Comparison of ENCODE assay signal across 11 mouse cellular contexts in the genomic region with DNA sequence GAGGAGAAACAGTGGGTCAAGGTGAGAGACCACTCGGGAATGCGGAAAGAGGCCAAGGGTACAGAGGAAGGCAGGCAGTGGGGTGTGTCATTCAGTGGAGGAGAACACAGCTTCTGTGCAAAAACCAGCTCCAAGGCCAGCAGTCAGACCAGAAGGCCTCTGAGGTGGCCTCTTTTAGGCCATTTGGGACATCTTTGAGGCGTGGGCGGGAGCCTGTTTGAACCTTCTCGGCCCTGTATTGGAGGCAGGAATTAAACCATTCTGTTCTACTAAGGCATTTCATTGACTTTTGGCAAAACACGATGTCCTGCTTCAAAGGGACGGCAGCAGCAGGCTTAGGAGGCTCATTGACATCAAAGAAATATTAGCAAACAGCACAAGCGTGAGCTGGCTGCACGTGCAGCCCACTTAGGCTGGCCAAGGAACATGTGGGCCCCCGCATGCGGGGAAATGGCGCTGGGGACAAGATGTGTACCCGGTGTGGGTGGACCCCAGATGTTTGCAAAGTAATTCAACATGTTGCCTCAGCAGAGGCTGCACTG.
DNase-seq lines count a peak whose midpoint lies in the region; ATAC-seq lines count a peak whose summit lies in the region.
"Had no signal": no experiment of that assay in that cellular context is flagged by ENCODE, and none has a peak within 500 bp of the region (broad histone marks: within the 10 kb centered on the region; RNA-seq: fewer than 3 reads in every experiment).

No protein-coding gene starts in this region.

- no peaks in the 10 kb centered on the region for H3K9me3 ChIP-seq in embryonic facial prominence, embryonic 11.5 days (replicated peaks; ENCODE audit: control insufficient read depth, low read length)
- H3K9me3 ChIP-seq in limb, embryonic 10.5 days (replicated peaks) = no peaks in the 10 kb centered on the region
- H3K9me3 ChIP-seq: midbrain, embryonic 15.5 days had no signal

- 70% methylated on average over 13 of the region's 13 CpGs for WGBS in embryonic facial prominence, embryonic 11.5 days
- 59% methylated on average over 13 of the region's 13 CpGs for WGBS in limb, embryonic 10.5 days

- no peak overlapping the region; the same call in 1 of the 2 replicates for H3K27ac ChIP-seq in embryonic facial prominence, embryonic 11.5 days (replicated peaks; ENCODE audit: low read depth, low read length)
- peak overlapping the region; percentile 47 for H3K27ac ChIP-seq in limb, embryonic 10.5 days
- H3K27ac ChIP-seq: midbrain, embryonic 15.5 days had no signal

- DNase-seq in heart, adult 11 months = peak; percentile 95
- no peak for DNase-seq in heart, postnatal 36 days
- DNase-seq in embryonic facial prominence, embryonic 11.5 days (ENCODE audit: low spot score) = no peak
- DNase-seq in limb, embryonic 10.5 days (ENCODE audit: low spot score) = peak; percentile 54
- peak; percentile 26 to 80 for DNase-seq in lung, postnatal 4 days
- no peak for DNase-seq in left cerebral cortex, postnatal 4 days
- no peak for DNase-seq in cerebellum, postnatal 14 days
- DNase-seq in right cerebral cortex, postnatal 25 days = no peak

- intact Hi-C loops in heart, postnatal 36 days (cut with DNase I) = no loop called here
- intact Hi-C loops in left cerebral cortex, postnatal 4 days (cut with DNase I) = no loop called here

- H3K36me3 ChIP-seq in embryonic facial prominence, embryonic 11.5 days (replicated peaks; ENCODE audit: control insufficient read depth, insufficient read depth, low read depth, low read length) = no peaks in the 10 kb centered on the region
- no peaks in the 10 kb centered on the region for H3K36me3 ChIP-seq in limb, embryonic 10.5 days
- H3K36me3 ChIP-seq: midbrain, embryonic 15.5 days had no signal

- no peak overlapping the region for H3K4me2 ChIP-seq in embryonic facial prominence, embryonic 11.5 days (ENCODE audit: low read depth, low read length)
- H3K4me2 ChIP-seq: hindbrain, embryonic 14.5 days; midbrain, embryonic 15.5 days had no signal

- ATAC-seq in embryonic facial prominence, embryonic 11.5 days (replicated peaks; ENCODE audit: insufficient number of reproducible peaks, low FRiP score, low TSS enrichment, low read depth) = 0 out of 2 replicates have a peak, but pooled peaks have one; percentile 5
- ATAC-seq: midbrain, embryonic 15.5 days; Patski had no signal

- H3K4me3 ChIP-seq in embryonic facial prominence, embryonic 11.5 days (ENCODE audit: low read depth, low read length) = no peak overlapping the region
- H3K4me3 ChIP-seq in limb, embryonic 10.5 days = no peak overlapping the region
- H3K4me3 ChIP-seq: midbrain, embryonic 15.5 days had no signal

- peaks cover 9% of the 10 kb centered on the region for H3K4me1 ChIP-seq in embryonic facial prominence, embryonic 11.5 days (ENCODE audit: control insufficient read depth, insufficient read depth, low read length)
- H3K4me1 ChIP-seq in limb, embryonic 10.5 days = peaks cover 76% of the 10 kb centered on the region

- H3K9ac ChIP-seq in embryonic facial prominence, embryonic 11.5 days (replicated peaks; ENCODE audit: low read length) = no peak overlapping the region; the same call in 1 of the 2 replicates
- H3K9ac ChIP-seq: hindbrain, embryonic 14.5 days; midbrain, embryonic 15.5 days had no signal

- H3K27me3 ChIP-seq in embryonic facial prominence, embryonic 11.5 days (ENCODE audit: control insufficient read depth, insufficient read depth, low read length) = no peaks in the 10 kb centered on the region
- H3K27me3 ChIP-seq in limb, embryonic 10.5 days (ENCODE audit: low read depth, poor library complexity, severe bottlenecking) = peaks cover 6% of the 10 kb centered on the region
- H3K27me3 ChIP-seq: midbrain, embryonic 15.5 days; Patski had no signal

Comparison
In these comparisons a context has a peak if more than half of its experiments do, and no peak if none do; other contexts are left out.
1. DNase-seq: peak in heart, adult 11 months (single experiment), limb, embryonic 10.5 days (single experiment) and lung, postnatal 4 days (2 of 2); none in heart, postnatal 36 days (0 of 2), embryonic facial prominence, embryonic 11.5 days (single experiment), left cerebral cortex, postnatal 4 days (single experiment), cerebellum, postnatal 14 days (0 of 2) and right cerebral cortex, postnatal 25 days (single experiment).